Mouse (Mus musculus): ENCODE data around the gene Arpp19.

DNA sequence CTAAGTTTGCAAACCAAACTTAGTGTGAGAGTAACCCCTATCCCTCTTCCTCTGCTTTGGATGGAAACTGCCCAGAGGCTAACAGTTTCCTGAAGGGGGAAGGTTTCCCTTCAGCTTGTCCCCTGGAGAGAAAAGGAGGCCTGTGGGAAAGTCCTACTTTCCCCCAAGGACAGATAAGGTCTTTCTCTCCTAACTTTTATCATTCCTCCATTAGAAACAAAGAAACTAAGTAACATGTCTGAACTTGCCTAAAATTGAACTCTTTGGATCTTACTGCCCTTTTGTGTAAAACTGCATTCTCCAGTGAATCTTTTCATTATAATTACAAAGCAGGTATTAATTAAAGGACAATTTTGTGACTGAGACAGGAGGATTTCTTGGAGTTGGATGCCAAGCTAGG is 39.4 kb upstream of the Arpp19 start:
- TF ChIP-seq POLR2A (IDR thresholded peaks at IDR 0.05; ENCODE audit: insufficient read length, low read depth), result no peak
- TF ChIP-seq MYOG (IDR thresholded peaks at IDR 0.05; ENCODE audit: control insufficient read depth in 1 of 3, insufficient read depth in 1 of 3, insufficient read length in 2 of 3, low read depth in 2 of 3), result no peak
- TF ChIP-seq MYOD1 (IDR thresholded peaks at IDR 0.05; ENCODE audit: control insufficient read depth in 1 of 3, insufficient read length in 2 of 3, low read depth in 2 of 3), result no peak
- TF ChIP-seq TCF3 (IDR thresholded peaks at IDR 0.05; ENCODE audit: insufficient read length, low read depth), result no peak
- TF ChIP-seq E2F4 (IDR thresholded peaks at IDR 0.05; ENCODE audit: insufficient read depth), result no peak
- no peak for TF ChIP-seq CEBPB (IDR thresholded peaks at IDR 0.05; ENCODE audit: insufficient read depth, poor library complexity, severe bottlenecking)
- TF ChIP-seq MAX (IDR thresholded peaks at IDR 0.05; ENCODE audit: low read depth), result no peak
- no peak for TF ChIP-seq SRF (IDR thresholded peaks at IDR 0.05; ENCODE audit: control insufficient read depth, insufficient read length, low read depth)
- no peak for TF ChIP-seq REST (IDR thresholded peaks at IDR 0.05; ENCODE audit: insufficient read depth, insufficient read length)
